Mouse (Mus musculus): ENCODE results near the gene Zfp652.

DNA sequence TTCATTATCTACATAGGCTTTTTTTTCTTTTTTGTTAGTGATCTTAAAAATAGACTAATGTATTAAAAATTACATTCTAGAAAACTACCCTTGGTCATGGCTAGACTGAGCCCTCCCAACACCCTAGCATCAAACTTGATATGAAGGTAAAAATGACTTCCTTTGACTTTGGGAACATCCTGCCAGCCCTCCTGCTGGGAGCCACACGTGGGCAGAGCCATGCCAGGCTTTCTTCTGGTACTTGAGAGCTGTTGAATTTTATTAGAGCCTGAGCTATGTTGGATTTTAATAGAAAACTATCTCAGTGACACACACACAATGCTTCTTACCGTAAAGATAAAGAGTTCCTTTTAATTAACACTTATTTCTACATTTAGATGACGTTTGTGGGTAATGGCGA, 34.3 kb downstream of the Zfp652 start:
- no peak for TF ChIP-seq CTCF (IDR thresholded peaks at IDR 0.05; ENCODE audit: insufficient read depth, low read depth, low read length)
- TF ChIP-seq POLR2A (IDR thresholded peaks at IDR 0.05; ENCODE audit: insufficient read depth, low read depth, low read length): no peak
